Mouse (Mus musculus): Measurements from ENCODE around the gene Gm5580.

GRCm38 (mm10) chr6:116538156-116538555 lies 12.8 kb upstream of the Gm5580 start, which contains the start of gene Olfr213:
- TF ChIP-seq CTCF (IDR thresholded peaks at IDR 0.05; ENCODE audit: borderline replicate concordance, control insufficient read depth, extremely low read depth, insufficient read depth, low read length, poor library complexity) (no peak), POLR2A (IDR thresholded peaks at IDR 0.05; ENCODE audit: control insufficient read depth, extremely low read depth, insufficient read depth, low read length, poor library complexity) (no peak)
